Mouse (Mus musculus) CH12.LX (cell line): ENCODE data around the gene Gm3147. TPM values are rescaled to one million over a fixed set of nuclear protein-coding genes. Genes with fewer than 3 reads are reported as not detected.
"Not testable (repeated sequence)": the region's sequence is repeated elsewhere in the genome, so short reads cannot be mapped to it uniquely, and the experiment has no call there.

Source experiments
- DNase-seq: peaks from one replicate; pipeline ENCODE4 v3.0.0-alpha.2; 2013; ENCODE audit errors: extremely low read depth
- H3K27ac ChIP-seq: 2 replicates; pipeline ENCODE4 v1.5.1; 2012; ENCODE audit warnings: low read depth, mild to moderate bottlenecking, control low read depth, moderate library complexity; ENCODE audit not compliant: insufficient read depth
- H3K27me3 ChIP-seq: replicated peaks from 2 replicates; pipeline ENCODE3; 2012; ENCODE audit warnings: inconsistent platforms
- H3K36me3 ChIP-seq, 2 experiments: replicated peaks in 1 of 2; 2 replicates each; pipeline versions ENCODE3 to v1.6.1; 2012; ENCODE audit warnings: inconsistent platforms in 1 of 2, low read length in 1 of 2, mild to moderate bottlenecking in 1 of 2, mixed read lengths in 1 of 2, moderate library complexity in 1 of 2; ENCODE audit not compliant: control insufficient read depth in 1 of 2, insufficient read depth in 1 of 2
- H3K4me1 ChIP-seq, 2 experiments: 2 replicates each; pipeline ENCODE4 v1.6.1; 2012; ENCODE audit warnings: inconsistent platforms in 1 of 2, moderate library complexity in 1 of 2; ENCODE audit not compliant: insufficient read depth in 2 of 2, control insufficient read depth in 1 of 2
- H3K4me2 ChIP-seq: 2 replicates; pipeline ENCODE4 v1.6.1; 2012; ENCODE audit warnings: low read depth, mild to moderate bottlenecking, control low read depth; ENCODE audit not compliant: poor library complexity, insufficient read depth, severe bottlenecking
- H3K4me3 ChIP-seq, 3 experiments: fragments of 150-350 bp in 1 of 3; sonication (generic) in 1 of 3; replicated peaks in 1 of 3; 2 replicates each; pipeline versions ENCODE3 to v1.5.1; 2011 to 2012; ENCODE audit warnings: low read depth in 2 of 3, low read length in 2 of 3, mild to moderate bottlenecking in 2 of 3, moderate library complexity in 2 of 3, control low read depth in 1 of 3, improper control_type of control experiment in 1 of 3, inconsistent platforms in 1 of 3, mixed read lengths in 1 of 3; ENCODE audit not compliant: poor library complexity in 1 of 3
- H3K79me2 ChIP-seq: replicated peaks from 2 replicates; pipeline ENCODE4 v1.6.1; 2012; ENCODE audit warnings: mild to moderate bottlenecking, moderate library complexity; ENCODE audit not compliant: control insufficient read depth, poor library complexity, insufficient read depth, severe bottlenecking; ENCODE audit errors: extremely low read depth
- H3K9ac ChIP-seq: 2 replicates; pipeline ENCODE4 v1.6.1; 2012; ENCODE audit warnings: low read depth, mild to moderate bottlenecking, control low read depth, moderate library complexity; ENCODE audit not compliant: insufficient read depth
- H3K9me3 ChIP-seq: replicated peaks from 2 replicates; pipeline ENCODE3; 2012; ENCODE audit warnings: low read length, inconsistent platforms, mixed read lengths
- dilution Hi-C: fragments of 300-500 bp; cut with MboI; formaldehyde crosslinking; loops from 2 replicates; pipeline ENCODE4 v1.14.3; 2020; ENCODE audit warnings: low sequenced_read_pairs; ENCODE audit not compliant: extremely low pct_unique_long_range_greater_than_20kb, extremely low pct_ligation_motif_present
- in situ Hi-C: fragments of 300-500 bp; cut with MboI; formaldehyde crosslinking; loops from 3 replicates; pipeline ENCODE4 v1.14.3; 2019; ENCODE audit warnings: low sequenced_read_pairs, low pct_ligation_motif_present, low pct_unique_long_range_greater_than_20kb, mixed read lengths
- polyA plus RNA-seq: library from polyadenylated mRNA; unstranded; fragments of >175 nt; gene quantifications from 2 replicates; pipeline ENCODE4 v1.2.1, GENCODE M21; 2012; ENCODE audit warnings: low read depth; ENCODE audit not compliant: insufficient read length
- total RNA-seq, 2 experiments: library from RNA; depleted of rRNA; stranded (reverse); fragments of 300-350 nt in 1 of 2; fragments of >200 nt in 1 of 2; gene quantifications; 2 replicates each; pipeline ENCODE4 v1.2.3; 2012 to 2014

Gm3147 gene
- total RNA-seq (2012; rRNA removed) (not detected in 2 replicates), total RNA-seq (2014; rRNA removed) (not detected in 2 replicates), polyA plus RNA-seq (not detected in 2 replicates)

DNA sequence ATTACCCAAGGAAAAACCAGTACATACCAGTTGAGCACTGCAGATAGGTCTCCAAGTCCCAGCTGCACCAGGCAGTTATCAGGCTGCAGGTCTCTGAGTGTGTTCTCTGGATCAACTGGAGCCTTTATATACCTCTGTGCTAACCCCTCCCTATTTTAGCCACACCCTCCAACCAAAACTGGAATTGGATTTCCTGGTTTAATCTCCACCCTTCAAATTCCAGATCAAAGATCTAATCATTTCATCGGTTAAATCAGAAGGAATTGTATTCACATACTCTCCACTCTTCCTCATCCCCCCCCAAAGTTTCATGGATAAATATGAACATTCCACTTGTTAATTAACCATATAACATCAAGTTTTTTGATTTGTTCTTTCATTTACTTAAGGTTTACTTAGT lies at the start of gene Gm3147:
Gm3147 (minus strand) TSS at position 101 of the 400 bp plus-strand sequence.
- H3K27ac ChIP-seq, H3K4me3 ChIP-seq, DNase-seq, H3K79me2 ChIP-seq, H3K27me3 ChIP-seq, H3K4me1 ChIP-seq, H3K9me3 ChIP-seq, H3K4me2 ChIP-seq, in situ Hi-C loops, H3K36me3 ChIP-seq, dilution Hi-C loops, H3K9ac ChIP-seq: not testable (repeated sequence)

GRCm38 (mm10) chr5:94648082-94648481 lies 31.9 kb upstream of the Gm3147 start, which contains the start of gene Gm6205:
Gene Gm6205 (plus strand): TSS chr5:94648382.
- DNase-seq, dilution Hi-C loops, H3K27me3 ChIP-seq, H3K4me2 ChIP-seq, H3K4me1 ChIP-seq, H3K4me3 ChIP-seq, H3K27ac ChIP-seq, H3K9me3 ChIP-seq, H3K36me3 ChIP-seq, in situ Hi-C loops, H3K9ac ChIP-seq, H3K79me2 ChIP-seq: not testable (repeated sequence)

DNA sequence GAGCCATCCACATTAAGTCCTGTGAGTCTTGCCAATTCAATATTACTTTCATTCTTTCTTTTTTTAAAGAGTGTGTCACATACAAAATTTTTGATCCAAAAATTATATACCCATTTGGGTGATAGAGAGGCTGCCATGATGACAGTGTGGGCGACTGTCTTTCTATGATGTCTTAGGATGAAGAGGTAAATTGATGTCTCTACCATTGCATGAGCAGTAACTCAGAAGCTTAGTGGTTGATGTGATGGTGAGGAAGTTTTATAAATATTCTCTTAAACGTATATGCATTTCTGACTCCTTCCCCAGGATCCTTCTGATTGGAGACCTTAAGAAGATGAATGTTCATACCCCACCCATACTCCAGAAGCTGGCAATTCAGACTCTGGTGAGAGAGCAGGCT lies 7.5 kb upstream of the Gm3147 start, which contains the start of gene Gm6509:
Gm6509 (plus strand) TSS at position 301 of the 400 bp plus-strand sequence.
- H3K27ac ChIP-seq, H3K9ac ChIP-seq, H3K9me3 ChIP-seq, H3K4me1 ChIP-seq, H3K4me2 ChIP-seq, H3K79me2 ChIP-seq, H3K36me3 ChIP-seq, dilution Hi-C loops, H3K27me3 ChIP-seq, DNase-seq, in situ Hi-C loops, H3K4me3 ChIP-seq: not testable (repeated sequence)

Other genes with a start within 250 kb of the Gm3147 start
- not detected in 2 replicates for gene Gm7682, start 170.6 kb downstream of the Gm3147 start, total RNA-seq (2012; rRNA removed)
- not detected in 2 replicates for gene Gm7682, start 170.6 kb downstream of the Gm3147 start, total RNA-seq (2014; rRNA removed)
- not detected in 2 replicates for gene Gm7682, start 170.6 kb downstream of the Gm3147 start, polyA plus RNA-seq
- not detected in 2 replicates for gene Gm3139, start 90.1 kb downstream of the Gm3147 start, total RNA-seq (2012; rRNA removed)
- gene Gm3139, start 90.1 kb downstream of the Gm3147 start, total RNA-seq (2014; rRNA removed): not detected in 2 replicates
- not detected in 2 replicates for gene Gm3139, start 90.1 kb downstream of the Gm3147 start, polyA plus RNA-seq
- not detected in 2 replicates for gene Gm6509, start 7.6 kb upstream of the Gm3147 start, total RNA-seq (2012; rRNA removed)
- gene Gm6509, start 7.6 kb upstream of the Gm3147 start, total RNA-seq (2014; rRNA removed): not detected in 2 replicates
- not detected in 2 replicates for gene Gm6509, start 7.6 kb upstream of the Gm3147 start, polyA plus RNA-seq
- gene Gm6205, start 32.0 kb upstream of the Gm3147 start, total RNA-seq (2012; rRNA removed): not detected in 2 replicates
- gene Gm6205, start 32.0 kb upstream of the Gm3147 start, total RNA-seq (2014; rRNA removed): not detected in 2 replicates
- gene Gm6205, start 32.0 kb upstream of the Gm3147 start, polyA plus RNA-seq: not detected in 2 replicates
- gene Gm3183, start 249.1 kb upstream of the Gm3147 start, total RNA-seq (2012; rRNA removed): not detected in 2 replicates
- gene Gm3183, start 249.1 kb upstream of the Gm3147 start, total RNA-seq (2014; rRNA removed): 0.70 TPM in 1 of 2 replicates, not detected in the other
- not detected in 2 replicates for gene Gm3183, start 249.1 kb upstream of the Gm3147 start, polyA plus RNA-seq